Mouse (Mus musculus) ovary, postnatal 10 days (tissue): ENCODE data around the gene Hcar1.

Experiments used
- DNase-seq: peaks from one replicate; pipeline ENCODE4 v3.0.0; 2022; ENCODE audit warnings: low spot score

Gene Hcar1

DNA sequence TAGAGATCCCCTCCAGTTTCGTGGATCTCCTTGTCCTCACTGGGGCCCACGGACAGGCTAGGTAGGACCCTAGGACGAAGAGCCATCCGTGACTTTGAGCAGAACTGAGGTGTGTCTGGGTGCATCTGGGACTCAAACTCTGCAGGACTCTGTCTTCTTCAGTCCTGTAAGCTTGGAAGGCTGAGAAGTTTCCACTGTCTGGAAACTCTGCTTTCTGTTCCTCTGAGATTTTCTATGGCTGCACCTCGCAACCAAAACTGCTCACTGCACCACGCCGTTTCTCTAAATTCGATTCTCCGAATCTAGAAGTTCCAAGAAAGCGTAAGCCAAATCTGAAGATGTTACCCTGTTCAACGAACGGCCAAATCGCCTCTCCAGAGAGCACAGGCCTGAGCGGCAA lies 15.9 kb downstream of the Hcar1 start:
- DNase-seq, result no peak

DNA sequence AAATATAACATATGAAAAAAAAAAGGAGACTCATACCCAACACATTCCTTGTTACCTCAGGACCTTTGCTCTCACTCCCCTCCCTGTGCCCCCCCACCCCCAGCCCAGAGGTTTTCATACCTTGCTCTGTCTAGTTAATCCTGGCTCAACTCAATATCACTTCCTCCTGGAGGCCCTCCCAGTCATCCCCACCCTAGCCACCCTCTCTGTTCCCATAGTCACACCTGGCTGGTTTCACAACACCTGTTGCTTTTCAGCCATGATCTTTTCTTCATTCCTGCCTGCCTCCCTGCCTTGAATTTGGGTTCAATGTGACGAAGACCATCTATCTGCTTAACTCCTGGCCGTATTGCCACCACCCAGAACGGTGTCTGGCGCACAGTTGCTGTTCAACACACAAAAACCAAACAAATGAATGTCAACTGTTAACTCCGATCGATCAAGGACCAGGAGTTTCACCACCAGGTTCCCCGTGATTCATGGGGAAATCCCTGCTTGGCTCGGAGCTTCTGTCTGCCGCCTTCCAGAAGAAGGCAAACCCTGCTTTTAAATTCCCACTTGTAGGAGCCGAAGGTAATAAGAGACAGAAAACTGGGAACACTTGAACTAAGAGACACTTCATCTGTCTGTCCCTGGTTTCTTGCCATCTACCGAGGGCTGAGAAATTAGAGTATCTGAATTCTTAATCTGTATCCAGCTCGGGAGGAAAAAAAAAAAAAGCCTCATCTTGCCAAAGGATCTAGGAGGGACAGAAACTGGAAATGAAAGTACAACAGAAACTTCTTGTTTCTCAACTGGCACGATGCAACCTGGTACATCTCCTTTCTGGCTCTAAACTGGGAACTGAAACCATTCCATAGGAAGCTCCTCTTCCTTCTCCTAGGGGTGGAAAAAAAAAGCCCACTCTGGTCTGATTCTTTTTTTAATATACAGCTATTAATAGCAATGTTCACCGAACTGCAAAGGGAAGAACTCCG lies 17.2 kb downstream of the Hcar1 start:
- no peak for DNase-seq

DNA sequence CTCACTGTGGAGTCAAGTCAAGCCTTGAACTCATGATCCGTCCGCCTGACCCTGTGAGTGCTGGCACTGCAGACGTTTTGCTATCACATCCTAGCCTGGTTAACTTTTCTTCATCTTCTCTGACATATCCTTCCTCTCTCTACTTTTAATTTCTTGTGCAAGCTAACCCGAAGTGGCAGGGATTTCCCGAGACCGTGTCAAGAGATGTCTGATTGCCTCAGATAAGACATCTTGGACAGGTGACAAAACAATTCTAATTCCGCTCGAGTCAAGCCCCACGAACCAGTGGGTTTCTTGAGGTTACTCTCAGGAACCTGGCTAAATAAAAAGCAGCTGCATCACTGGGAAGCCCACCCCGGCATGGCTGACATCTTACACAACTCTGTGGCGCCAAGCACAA lies 21.0 kb downstream of the Hcar1 start:
- no peak for DNase-seq

DNA sequence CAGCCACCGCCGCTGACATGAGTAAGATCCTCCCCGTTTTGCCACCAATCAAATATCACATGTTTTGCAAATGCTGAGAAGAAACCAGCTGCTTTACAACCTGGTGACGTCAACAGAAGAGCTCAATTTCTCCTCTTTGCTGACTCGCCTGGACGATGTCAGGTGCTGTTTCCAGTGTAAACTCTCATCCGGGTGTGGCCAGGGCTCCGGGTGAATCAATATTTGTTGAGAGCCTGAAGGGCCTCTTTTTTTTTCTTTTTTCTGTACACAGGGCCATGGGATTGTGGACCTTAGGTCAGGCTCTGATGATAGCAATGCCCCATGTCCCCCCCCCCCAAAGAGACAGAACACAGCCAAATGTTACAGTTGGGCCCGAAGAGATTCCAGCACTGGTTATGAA lies 25.3 kb downstream of the Hcar1 start:
- DNase-seq, result no peak

GRCm38 (mm10) chr5:123853877-123854504 lies 25.8 kb downstream of the Hcar1 start:
- DNase-seq, result no peak

GRCm38 (mm10) chr5:123851398-123851797 lies 28.4 kb downstream of the Hcar1 start:
- DNase-seq, result no peak

DNA sequence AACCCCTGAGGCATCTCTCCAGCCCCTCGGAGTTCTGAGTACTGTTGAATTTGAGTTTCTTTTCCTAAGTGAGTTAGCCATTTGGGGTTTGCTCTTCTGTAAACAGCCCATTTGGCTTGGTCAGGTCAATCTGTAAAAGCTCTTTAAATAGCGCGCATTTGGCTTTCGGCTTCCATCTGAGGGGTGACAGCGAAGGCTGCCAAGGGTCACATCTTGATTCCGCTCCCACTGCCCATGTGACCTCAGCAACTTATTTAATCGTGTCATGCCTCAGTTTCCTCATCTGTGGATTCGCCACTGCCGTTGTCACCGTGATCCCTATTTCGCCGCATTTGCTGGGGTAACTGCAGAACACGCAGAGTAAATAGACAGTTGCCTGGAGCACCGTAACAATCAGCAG lies 35.5 kb downstream of the Hcar1 start:
- DNase-seq, result no peak

DNA sequence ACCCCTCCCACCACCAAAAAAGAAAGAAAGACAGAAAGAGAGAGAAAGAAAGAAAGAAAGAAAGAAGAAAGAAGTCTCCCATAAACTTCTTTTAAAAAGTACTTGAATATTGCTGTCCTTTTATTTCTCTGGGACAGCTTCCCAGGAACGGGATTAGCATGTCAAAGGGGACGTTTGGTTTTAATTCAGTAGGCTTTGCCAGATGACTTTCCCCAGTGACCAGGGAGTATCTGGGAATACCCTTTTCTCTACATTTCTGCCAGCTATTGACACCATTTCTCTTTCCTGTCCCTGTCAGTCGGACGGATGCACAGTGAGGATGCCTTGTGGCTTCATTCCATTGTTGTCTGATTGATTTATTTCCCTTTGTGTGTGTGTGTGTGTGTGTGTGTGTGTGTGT lies 36.0 kb downstream of the Hcar1 start:
- no peak for DNase-seq

GRCm38 (mm10) chr5:123842935-123843282 lies 36.9 kb downstream of the Hcar1 start:
- no peak for DNase-seq

- DNase-seq, result no peak
Observed at GRCm38 (mm10) chr5:123842221-123842934, 37.4 kb downstream of the Hcar1 start.

GRCm38 (mm10) chr5:123837371-123837770 lies 42.4 kb downstream of the Hcar1 start:
- no peak for DNase-seq

- DNase-seq, result no peak
Observed at GRCm38 (mm10) chr5:123834836-123835235, 45.0 kb downstream of the Hcar1 start.

DNA sequence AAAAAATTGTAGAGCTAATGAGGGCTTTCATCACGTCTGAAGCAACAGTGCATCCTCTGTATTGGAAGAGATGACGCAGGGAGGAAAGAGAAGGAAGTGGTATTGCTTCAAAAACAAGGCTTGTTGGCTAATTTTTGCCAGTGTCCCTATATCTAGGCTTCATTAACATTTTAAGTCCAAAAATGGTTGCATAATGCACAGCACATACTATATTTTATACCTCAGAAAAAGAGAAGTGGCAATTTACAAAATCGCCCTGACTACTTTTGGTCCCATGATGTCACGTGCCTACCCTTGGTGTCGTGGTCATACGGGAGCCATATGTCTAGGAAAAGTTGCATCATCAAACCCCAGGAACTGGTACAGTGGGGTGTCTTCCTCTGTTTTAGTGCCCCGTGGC lies 47.5 kb downstream of the Hcar1 start:
- no peak for DNase-seq

- DNase-seq, result no peak
Observed at GRCm38 (mm10) chr5:123827659-123828091, 52.1 kb downstream of the Hcar1 start.
